Mouse (Mus musculus) C2C12 (cell line): Measurements from ENCODE around the gene Katnb1.

Source experiments
- CEBPB ChIP-seq: IDR thresholded peaks from one replicate; pipeline ENCODE4 v1.6.1; 2011; ENCODE audit warnings: low read depth, mild to moderate bottlenecking, control low read depth, moderate library complexity
- CTCF ChIP-seq: IDR thresholded peaks from one replicate; pipeline ENCODE4 v1.5.1; 2011; ENCODE audit not compliant: control insufficient read depth, insufficient read depth, insufficient read length
- MAX ChIP-seq: IDR thresholded peaks from one replicate; pipeline ENCODE4 v1.6.1; 2011; ENCODE audit warnings: mild to moderate bottlenecking, control low read depth
- MYOD1 ChIP-seq: IDR thresholded peaks from one replicate; pipeline ENCODE4 v1.6.1; 2011; ENCODE audit warnings: low read depth; ENCODE audit not compliant: control insufficient read depth, insufficient read length
- USF1 ChIP-seq: IDR thresholded peaks from one replicate; pipeline ENCODE4 v1.6.1; 2011; ENCODE audit warnings: low read depth, mild to moderate bottlenecking, control low read depth, moderate library complexity

GRCm38 (mm10) chr8:95128750-95129260 is 47.8 kb downstream of the Katnb1 start:
- TF ChIP-seq CTCF (no peak), MAX (no peak), CEBPB (no peak), USF1 (no peak), MYOD1 (no peak)
